Mouse (Mus musculus) C2C12 (cell line): ENCODE measurements around the gene Stn1. TPM values are rescaled to one million over a fixed set of nuclear protein-coding genes. Genes with fewer than 3 reads are reported as not detected.

Source experiments
- H3K27me3 ChIP-seq: one replicate; pipeline ENCODE4 v1.6.1; 2011; ENCODE audit not compliant: control insufficient read depth, insufficient read depth, insufficient read length
- H3K36me3 ChIP-seq: one replicate; pipeline ENCODE4 v1.6.1; 2011; ENCODE audit not compliant: control insufficient read depth, insufficient read depth
- H3K4me3 ChIP-seq: one replicate; pipeline ENCODE4 v1.5.1; 2011; ENCODE audit warnings: mild to moderate bottlenecking, control low read depth; ENCODE audit not compliant: poor library complexity, insufficient read depth, severe bottlenecking
- H3K79me2 ChIP-seq: one replicate; pipeline ENCODE4 v1.6.1; 2011; ENCODE audit not compliant: control insufficient read depth, insufficient read depth
- H3K79me3 ChIP-seq: one replicate; pipeline ENCODE4 v1.6.1; 2011; ENCODE audit warnings: low read depth, control low read depth
- H3ac ChIP-seq: one replicate; pipeline ENCODE3; 2011; ENCODE audit warnings: low read depth; ENCODE audit not compliant: control insufficient read depth, insufficient read length
- CEBPB ChIP-seq: IDR thresholded peaks from one replicate; pipeline ENCODE4 v1.6.1; 2011; ENCODE audit warnings: low read depth, mild to moderate bottlenecking, control low read depth, moderate library complexity
- CTCF ChIP-seq: IDR thresholded peaks from one replicate; pipeline ENCODE4 v1.5.1; 2011; ENCODE audit not compliant: control insufficient read depth, insufficient read depth, insufficient read length
- FOSL1 ChIP-seq: IDR thresholded peaks from one replicate; pipeline ENCODE4 v1.8.0; 2011; ENCODE audit warnings: mild to moderate bottlenecking, low read length; ENCODE audit not compliant: poor library complexity, insufficient read depth, severe bottlenecking
- MAX ChIP-seq: IDR thresholded peaks from one replicate; pipeline ENCODE4 v1.6.1; 2011; ENCODE audit warnings: mild to moderate bottlenecking, control low read depth
- MYOD1 ChIP-seq: IDR thresholded peaks from one replicate; pipeline ENCODE4 v1.6.1; 2011; ENCODE audit warnings: low read depth; ENCODE audit not compliant: control insufficient read depth, insufficient read length
- MYOG ChIP-seq: IDR thresholded peaks from one replicate; pipeline ENCODE4 v1.6.1; 2011; ENCODE audit not compliant: control insufficient read depth, insufficient read length; ENCODE audit errors: extremely low read depth
- USF1 ChIP-seq: IDR thresholded peaks from one replicate; pipeline ENCODE4 v1.6.1; 2011; ENCODE audit warnings: low read depth, mild to moderate bottlenecking, control low read depth, moderate library complexity
- polyA plus RNA-seq: library from polyadenylated mRNA; unstranded; fragments of >200 nt; fragmentation: generic; extraction: Trizol; gene quantifications from one replicate; pipeline ENCODE4 v1.2.1, GENCODE M21; 2012; ENCODE audit warnings: missing spikeins

Stn1 gene
- polyA plus RNA-seq, 1 experiment, result 50.7 TPM

DNA sequence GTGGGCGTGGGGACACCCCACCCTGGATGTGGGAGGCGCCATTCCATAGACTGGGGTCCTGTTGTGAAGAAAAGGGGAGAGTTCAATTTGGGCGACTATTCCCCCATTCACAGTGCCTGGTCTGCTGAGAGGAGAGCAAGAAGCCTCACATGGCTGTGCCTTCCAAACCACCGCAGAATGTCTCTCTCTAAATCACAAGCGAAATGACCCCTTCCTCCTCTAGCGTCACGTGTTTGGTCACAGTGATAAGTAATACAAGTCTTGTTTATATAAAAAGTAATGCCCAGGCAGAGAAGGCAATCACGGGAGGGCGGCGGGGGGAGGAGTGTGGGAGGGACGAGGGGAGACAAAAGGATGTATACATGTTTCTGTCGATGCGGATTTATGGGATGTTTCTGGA, 26.4 kb upstream of the Stn1 start:
- Histone ChIP-seq H3K27me3 (no peaks in the 10 kb centered on the region), H3K36me3 (no peaks in the 10 kb centered on the region), H3K4me3 (no peak overlapping the region), H3K79me3 (no peaks in the 10 kb centered on the region), H3ac (no peak overlapping the region), H3K79me2 (no peaks in the 10 kb centered on the region)
- TF ChIP-seq CTCF, result no peak
- TF ChIP-seq MAX, result no peak
- TF ChIP-seq CEBPB, result no peak
- TF ChIP-seq FOSL1, result no peak
- no peak for TF ChIP-seq USF1
- TF ChIP-seq MYOD1, result no peak
- TF ChIP-seq MYOG, result no peak

DNA sequence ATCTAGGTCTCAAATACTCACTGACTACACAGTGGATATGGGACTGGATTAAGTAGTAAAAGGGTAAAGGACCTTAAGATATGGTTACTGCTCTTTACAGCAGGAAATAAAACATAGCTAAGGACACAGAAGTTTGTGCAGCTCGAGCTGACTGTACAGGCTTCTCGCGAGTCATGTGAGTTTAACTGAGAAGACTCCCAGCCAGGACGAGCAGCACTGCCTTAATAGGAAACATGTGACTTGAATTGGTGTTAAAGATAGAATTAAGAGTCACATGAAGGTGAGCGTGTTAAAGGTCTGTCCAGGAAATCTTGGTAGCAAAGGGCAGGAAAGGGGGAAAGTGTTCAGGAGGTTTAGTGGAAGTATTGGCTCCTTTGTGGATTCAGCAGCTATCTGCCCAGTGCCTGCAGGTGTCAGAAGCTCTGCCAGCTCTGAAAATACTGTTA, 24.7 kb upstream of the Stn1 start:
- TF ChIP-seq CTCF (no peak), FOSL1 (no peak), MYOD1 (no peak), MYOG (no peak), USF1 (no peak), CEBPB (no peak), MAX (no peak)
- Histone ChIP-seq H3ac (no peak overlapping the region), H3K36me3 (no peaks in the 10 kb centered on the region), H3K4me3 (no peak overlapping the region), H3K27me3 (no peaks in the 10 kb centered on the region), H3K79me3 (no peaks in the 10 kb centered on the region), H3K79me2 (no peaks in the 10 kb centered on the region)

DNA sequence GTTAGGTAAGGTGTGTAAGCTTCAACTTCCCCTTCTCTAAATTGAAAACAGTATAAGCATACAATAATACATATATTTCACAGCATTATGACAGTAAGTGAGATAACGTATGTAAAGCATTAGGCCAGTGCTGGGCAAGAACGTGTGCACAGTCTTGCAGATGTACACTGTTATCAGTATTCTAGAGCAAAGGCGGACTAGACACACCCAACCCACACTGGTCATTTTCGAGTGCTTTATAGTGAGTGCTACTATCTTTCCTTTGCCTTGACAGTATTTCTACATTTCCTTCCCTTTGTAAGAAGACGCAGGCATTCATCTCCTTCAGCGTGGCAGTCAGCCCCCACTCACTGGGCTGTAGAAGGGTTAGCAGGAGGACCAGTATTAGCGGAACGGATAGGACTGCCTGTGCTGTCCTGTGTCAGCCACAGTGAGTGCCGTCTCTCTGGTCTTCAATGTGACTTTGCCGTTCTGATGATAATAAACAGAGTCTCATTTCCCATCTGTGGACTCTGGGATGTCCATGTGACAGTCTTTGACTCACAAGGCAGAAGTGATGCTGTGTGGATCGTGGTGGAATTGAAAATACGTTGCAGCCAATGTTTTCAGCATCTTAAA, 23.3 kb upstream of the Stn1 start:
- H3K79me2 ChIP-seq, result no peaks in the 10 kb centered on the region
- H3K27me3 ChIP-seq, result no peaks in the 10 kb centered on the region
- no peak for TF ChIP-seq CTCF
- no peak for TF ChIP-seq MAX
- no peak for TF ChIP-seq USF1
- TF ChIP-seq CEBPB, result no peak
- TF ChIP-seq FOSL1, result no peak
- TF ChIP-seq MYOG, result no peak
- no peak for TF ChIP-seq MYOD1
- no peak overlapping the region for H3ac ChIP-seq
- no peak overlapping the region for H3K4me3 ChIP-seq
- H3K36me3 ChIP-seq, result no peaks in the 10 kb centered on the region
- H3K79me3 ChIP-seq, result no peaks in the 10 kb centered on the region

DNA sequence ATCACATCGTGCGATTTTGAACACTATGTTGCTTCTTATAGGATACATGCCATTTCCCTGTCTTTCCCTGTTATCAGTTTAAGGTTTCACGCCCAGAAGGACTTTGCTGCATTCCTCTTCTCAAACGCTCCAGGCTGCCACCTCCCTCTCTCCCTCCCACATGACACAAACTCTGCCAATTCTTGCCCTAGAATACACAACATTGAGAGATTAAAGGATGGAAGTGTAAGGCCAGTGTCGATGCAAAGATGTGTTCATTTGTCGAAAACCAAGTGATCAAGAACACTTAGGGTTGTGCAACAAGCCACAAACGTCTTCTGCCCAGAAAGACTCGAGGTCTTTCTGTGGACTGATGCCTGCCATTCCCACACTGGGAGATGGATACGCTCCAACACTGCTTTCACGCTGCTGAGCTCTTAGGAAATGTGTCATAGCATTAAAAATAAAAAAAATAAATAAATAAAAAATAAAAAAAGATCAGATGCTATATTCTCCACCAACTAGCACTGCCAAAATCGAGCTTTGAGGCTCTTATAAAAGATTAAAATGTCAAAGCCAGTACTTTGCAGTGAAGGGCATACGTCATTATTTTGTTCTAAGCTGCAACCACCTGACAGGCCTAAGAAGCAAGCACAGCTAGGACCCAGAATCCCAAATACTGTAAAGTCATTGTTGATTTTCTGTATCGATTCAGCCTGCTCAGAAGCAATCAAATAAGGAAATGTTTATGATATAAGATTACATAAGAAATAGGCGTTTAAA, 22.6 kb upstream of the Stn1 start:
- TF ChIP-seq CTCF, result no peak
- Histone ChIP-seq H3K4me3 (no peak overlapping the region), H3K27me3 (no peaks in the 10 kb centered on the region), H3K79me3 (no peaks in the 10 kb centered on the region), H3K79me2 (no peaks in the 10 kb centered on the region), H3ac (no peak overlapping the region), H3K36me3 (no peaks in the 10 kb centered on the region)

DNA sequence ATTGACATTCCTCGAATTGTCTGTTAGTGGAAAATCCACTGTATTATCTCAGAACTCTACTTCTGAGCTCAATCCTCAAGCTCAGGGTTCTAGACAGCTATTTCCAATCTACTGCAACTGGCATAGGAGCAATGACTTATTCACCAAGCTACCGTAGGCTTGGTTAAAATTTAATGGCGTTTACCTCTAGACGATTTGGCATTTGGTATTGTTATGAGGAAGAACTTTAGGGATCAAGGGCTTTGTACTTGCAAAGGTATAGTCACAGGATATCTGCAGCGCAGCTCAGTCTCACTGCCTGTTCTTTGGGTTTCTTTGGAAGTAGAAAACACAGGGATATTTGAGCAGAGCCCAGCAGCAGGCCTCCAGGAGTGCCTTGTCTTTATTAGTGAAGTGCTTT, 21.8 kb upstream of the Stn1 start:
- TF ChIP-seq MYOG (no peak), CEBPB (no peak), USF1 (no peak), CTCF (no peak), MAX (no peak), MYOD1 (no peak), FOSL1 (no peak)
- Histone ChIP-seq H3K36me3 (no peaks in the 10 kb centered on the region), H3K79me3 (no peaks in the 10 kb centered on the region), H3ac (no peak overlapping the region), H3K4me3 (no peak overlapping the region), H3K27me3 (no peaks in the 10 kb centered on the region), H3K79me2 (no peaks in the 10 kb centered on the region)

DNA sequence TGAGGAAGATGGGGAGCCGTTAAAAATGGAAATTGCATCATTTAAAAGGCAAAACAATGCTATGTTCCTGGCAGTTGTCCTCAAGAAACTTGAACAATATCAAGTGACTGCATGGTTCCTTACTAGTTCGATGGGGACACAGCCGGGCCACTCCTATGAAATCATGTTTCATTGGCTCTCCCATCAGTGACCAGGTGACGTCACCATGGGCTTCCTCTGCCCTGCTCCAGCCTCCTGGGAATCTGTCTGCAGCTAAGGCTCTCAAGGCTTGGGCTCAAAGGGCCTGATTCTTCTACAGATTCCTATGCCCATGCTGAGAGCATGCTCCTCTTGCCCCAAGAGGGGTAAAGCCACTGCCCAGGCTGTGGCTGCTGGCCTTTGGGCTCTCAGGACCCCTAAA, 12.3 kb upstream of the Stn1 start:
- Histone ChIP-seq H3K27me3 (no peaks in the 10 kb centered on the region), H3ac (no peak overlapping the region), H3K36me3 (no peaks in the 10 kb centered on the region), H3K79me3 (no peaks in the 10 kb centered on the region), H3K4me3 (no peak overlapping the region), H3K79me2 (no peaks in the 10 kb centered on the region)
- TF ChIP-seq FOSL1 (no peak), CTCF (no peak), MAX (no peak), MYOG (no peak)
